Mouse (Mus musculus) liver, adult (tissue): ENCODE data around the gene Btbd8.

ENCODE experiments used
- GATA4 ChIP-seq: IDR thresholded peaks from 2 replicates; pipeline ENCODE4 v1.6.1; 2014; ENCODE audit warnings: mild to moderate bottlenecking, low read length; ENCODE audit not compliant: insufficient replicate concordance

Btbd8 gene

GRCm38 (mm10) chr5:107494759-107495158, 57.0 kb downstream of the Btbd8 start:
- TF ChIP-seq GATA4, result no peak

- TF ChIP-seq GATA4, result no peak
Observed at GRCm38 (mm10) chr5:107496047-107496446, 58.2 kb downstream of the Btbd8 start.

GRCm38 (mm10) chr5:107497519-107498501, 60.0 kb downstream of the Btbd8 start:
- TF ChIP-seq GATA4, result no peak

GRCm38 (mm10) chr5:107498806-107499310, 61.1 kb downstream of the Btbd8 start:
- TF ChIP-seq GATA4, result no peak

GRCm38 (mm10) chr5:107499891-107500535, 62.2 kb downstream of the Btbd8 start:
- TF ChIP-seq GATA4, result no peak

GRCm38 (mm10) chr5:107500741-107501140, 62.9 kb downstream of the Btbd8 start:
- TF ChIP-seq GATA4, result no peak

- no peak for TF ChIP-seq GATA4
Observed at GRCm38 (mm10) chr5:107507321-107507720, 69.5 kb downstream of the Btbd8 start, which contains the start of gene Gm42669. Gene Gm42669, plus strand, starts transcription at chr5:107507621.

GRCm38 (mm10) chr5:107510503-107510902, 72.7 kb downstream of the Btbd8 start:
- TF ChIP-seq GATA4, result no peak

- TF ChIP-seq GATA4, result no peak
Observed at GRCm38 (mm10) chr5:107511326-107511725, 73.5 kb downstream of the Btbd8 start.

GRCm38 (mm10) chr5:107513583-107513982, 75.8 kb downstream of the Btbd8 start:
- no peak for TF ChIP-seq GATA4

GRCm38 (mm10) chr5:107515453-107515852, 77.7 kb downstream of the Btbd8 start:
- TF ChIP-seq GATA4, result no peak

GRCm38 (mm10) chr5:107516087-107516486, 78.3 kb downstream of the Btbd8 start:
- no peak for TF ChIP-seq GATA4

- TF ChIP-seq GATA4, result no peak
Observed at GRCm38 (mm10) chr5:107518602-107519001, 80.8 kb downstream of the Btbd8 start.

GRCm38 (mm10) chr5:107521386-107521785, 83.6 kb downstream of the Btbd8 start:
- TF ChIP-seq GATA4, result no peak

- no peak for TF ChIP-seq GATA4
Observed at GRCm38 (mm10) chr5:107521897-107522296, 84.1 kb downstream of the Btbd8 start.

GRCm38 (mm10) chr5:107524281-107524680, 86.5 kb downstream of the Btbd8 start:
- no peak for TF ChIP-seq GATA4

- no peak for TF ChIP-seq GATA4
Observed at GRCm38 (mm10) chr5:107528856-107529255, 91.1 kb downstream of the Btbd8 start.

GRCm38 (mm10) chr5:107533590-107533989, 95.8 kb downstream of the Btbd8 start:
- no peak for TF ChIP-seq GATA4
